Mouse (Mus musculus): Measurements from ENCODE around the gene Znrf1. TPM values are rescaled to one million over a fixed set of nuclear protein-coding genes. Genes with fewer than 3 reads are reported as not detected.
A peak's percentile ranks its signal among the peaks of the same experiment; 100 is the strongest.
"Not testable (repeated sequence)": the region's sequence is repeated elsewhere in the genome, so short reads cannot be mapped to it uniquely, and the experiment has no call there.

The Znrf1 gene
- polyA plus RNA-seq, 1 experiment from 2014 or later = 11.0 TPM

DNA sequence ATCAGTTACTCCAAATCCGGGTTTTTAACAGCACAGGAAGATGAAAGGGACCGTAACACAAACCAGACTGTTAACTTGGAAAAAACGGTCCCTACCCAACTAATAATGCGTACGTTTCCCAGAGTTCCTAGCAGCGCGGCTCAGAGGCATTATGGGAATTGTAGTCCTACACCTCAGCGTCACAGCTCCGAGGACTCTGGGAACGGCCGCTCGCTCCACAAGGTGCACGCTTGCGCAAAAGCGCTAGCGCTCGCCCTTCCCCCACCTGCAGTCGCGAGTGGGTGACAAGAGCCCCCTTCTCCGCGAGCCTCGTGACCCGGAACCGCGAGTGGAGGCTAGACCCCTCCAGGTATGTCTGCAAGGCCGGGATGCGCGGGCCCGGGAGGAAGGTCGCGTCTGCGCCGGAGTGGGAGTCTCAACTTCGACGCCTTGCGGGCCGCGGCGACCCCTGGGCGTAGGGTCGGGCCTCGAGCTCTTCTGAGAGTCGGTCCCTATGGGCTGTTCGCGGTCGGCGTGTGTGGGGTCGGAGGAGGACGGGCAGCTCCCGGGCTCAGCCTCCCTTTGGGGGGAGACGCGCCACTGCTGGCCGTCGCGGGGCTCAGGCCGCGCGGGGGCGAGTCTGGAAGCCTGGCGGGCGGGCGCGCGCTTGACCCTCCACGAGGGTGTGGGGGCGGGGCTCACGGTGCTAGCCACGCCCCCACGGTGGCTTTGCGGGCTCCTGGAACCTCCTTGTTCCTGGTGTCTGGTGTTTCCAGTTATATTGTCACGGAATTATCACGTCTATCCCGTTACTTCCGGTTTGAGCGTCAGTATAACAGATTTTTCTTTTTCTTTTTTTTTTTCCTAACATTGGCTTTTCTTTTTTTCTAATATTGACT lies 107.6 kb downstream of the Znrf1 start, which contains the start of gene Zfp1:
Gene Zfp1, plus strand, starts transcription at position 138 of the 878 bp plus-strand sequence.
- peak within 1 kb of the TSS; percentile 99 for H3K27ac ChIP-seq (ENCODE audit: low read length)
- ATAC-seq = peak; percentile 96
- no peaks in the 10 kb centered on the region for H3K27me3 ChIP-seq (replicated peaks; ENCODE audit: control insufficient read depth, insufficient read depth, low read length)
- H3K4me2 ChIP-seq (ENCODE audit: low read depth, low read length) = peak within 1 kb of the TSS; percentile 63
- 0 out of 2 replicates have a peak, but pooled peaks cover 3% of the 10 kb centered on the region for H3K4me1 ChIP-seq (ENCODE audit: control insufficient read depth, insufficient read depth, low read length)
- peak within 1 kb of the TSS; percentile 99 for H3K9ac ChIP-seq (ENCODE audit: low read depth, low read length)
- no peaks in the 10 kb centered on the region for H3K9me3 ChIP-seq (ENCODE audit: control insufficient read depth, low read length)
- no peaks in the 10 kb centered on the region for H3K36me3 ChIP-seq (ENCODE audit: control insufficient read depth, insufficient read depth, low read length)
- 1% methylated on average over 72 of the region's 75 CpGs for WGBS
- peak within 1 kb of the TSS; percentile 85 for H3K4me3 ChIP-seq (ENCODE audit: low read length)

- Histone ChIP-seq H3K27ac (ENCODE audit: low read length) (peak overlapping the region; percentile 83), H3K4me3 (ENCODE audit: low read length) (peak overlapping the region; percentile 85), H3K4me2 (ENCODE audit: low read depth, low read length) (peak overlapping the region; percentile 63), H3K9ac (ENCODE audit: low read depth, low read length) (peak overlapping the region; percentile 99)
- 55% methylated on average over 12 of the region's 12 CpGs for WGBS
- not testable (repeated sequence) for H3K9me3 ChIP-seq (ENCODE audit: control insufficient read depth, low read length); H3K36me3 ChIP-seq (ENCODE audit: control insufficient read depth, insufficient read depth, low read length); ATAC-seq; H3K27me3 ChIP-seq (replicated peaks; ENCODE audit: control insufficient read depth, insufficient read depth, low read length); H3K4me1 ChIP-seq (ENCODE audit: control insufficient read depth, insufficient read depth, low read length)
These were observed 108.6 kb downstream of the Znrf1 start for GRCm38 (mm10) chr8:111644286-111645051.

DNA sequence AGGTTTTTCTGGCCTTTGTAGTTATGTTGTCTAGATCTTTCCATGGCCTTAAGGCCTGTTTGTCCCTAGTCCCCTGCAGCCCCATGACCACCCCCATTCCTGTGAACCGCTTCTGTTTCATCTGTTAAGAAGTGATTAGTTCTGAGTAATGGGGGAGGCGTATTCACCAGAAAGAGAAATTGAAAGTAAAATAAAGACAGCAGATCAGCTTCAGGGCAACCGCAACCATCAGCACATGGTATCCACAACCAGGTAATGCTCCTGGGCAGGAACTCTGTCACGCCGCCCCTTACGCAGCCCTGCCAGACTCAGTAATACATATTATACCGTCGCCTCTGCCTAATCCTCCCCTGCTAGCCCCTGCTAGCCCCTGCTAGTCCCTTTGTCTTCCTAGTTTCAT lies 109.8 kb downstream of the Znrf1 start:
- 95% methylated on average over 8 of the region's 8 CpGs for WGBS
- Histone ChIP-seq H3K4me3 (ENCODE audit: low read length) (no peak overlapping the region), H3K4me2 (ENCODE audit: low read depth, low read length) (no peak overlapping the region), H3K27ac (ENCODE audit: low read length) (no peak overlapping the region), H3K27me3 (replicated peaks; ENCODE audit: control insufficient read depth, insufficient read depth, low read length) (no peaks in the 10 kb centered on the region), H3K4me1 (ENCODE audit: control insufficient read depth, insufficient read depth, low read length) (0 out of 2 replicates have a peak, but pooled peaks cover 3% of the 10 kb centered on the region), H3K36me3 (ENCODE audit: control insufficient read depth, insufficient read depth, low read length) (no peaks in the 10 kb centered on the region), H3K9me3 (ENCODE audit: control insufficient read depth, low read length) (no peaks in the 10 kb centered on the region), H3K9ac (ENCODE audit: low read depth, low read length) (no peak overlapping the region)
- ATAC-seq = no peak

GRCm38 (mm10) chr8:111648834-111649233 lies 112.9 kb downstream of the Znrf1 start:
- WGBS = 60% methylated on average over 2 of the region's 2 CpGs
- no peak for ATAC-seq

GRCm38 (mm10) chr8:111650651-111651050 lies 114.8 kb downstream of the Znrf1 start:
- no peak for ATAC-seq
- H3K27me3 ChIP-seq (replicated peaks; ENCODE audit: control insufficient read depth, insufficient read depth, low read length) = no peaks in the 10 kb centered on the region
- no peaks in the 10 kb centered on the region for H3K36me3 ChIP-seq (ENCODE audit: control insufficient read depth, insufficient read depth, low read length)
- no peaks in the 10 kb centered on the region for H3K9me3 ChIP-seq (ENCODE audit: control insufficient read depth, low read length)
- 0 out of 2 replicates have a peak, but pooled peaks cover 3% of the 10 kb centered on the region for H3K4me1 ChIP-seq (ENCODE audit: control insufficient read depth, insufficient read depth, low read length)
- no peak overlapping the region for H3K27ac ChIP-seq (ENCODE audit: low read length)
- H3K9ac ChIP-seq (ENCODE audit: low read depth, low read length) = no peak overlapping the region
- H3K4me3 ChIP-seq (ENCODE audit: low read length) = no peak overlapping the region
- 87% methylated on average over 3 of the region's 3 CpGs for WGBS
- H3K4me2 ChIP-seq (ENCODE audit: low read depth, low read length) = no peak overlapping the region

More at GRCm38 (mm10) chr8:111648834-111649233, 112.9 kb downstream of the Znrf1 start:
- no peaks in the 10 kb centered on the region for H3K27me3 ChIP-seq (replicated peaks; ENCODE audit: control insufficient read depth, insufficient read depth, low read length)
- no peak overlapping the region for H3K4me3 ChIP-seq (ENCODE audit: low read length)
- H3K36me3 ChIP-seq (ENCODE audit: control insufficient read depth, insufficient read depth, low read length) = no peaks in the 10 kb centered on the region
- H3K27ac ChIP-seq (ENCODE audit: low read length) = no peak overlapping the region
- no peaks in the 10 kb centered on the region for H3K9me3 ChIP-seq (ENCODE audit: control insufficient read depth, low read length)
- 0 out of 2 replicates have a peak, but pooled peaks cover 3% of the 10 kb centered on the region for H3K4me1 ChIP-seq (ENCODE audit: control insufficient read depth, insufficient read depth, low read length)
- no peak overlapping the region for H3K4me2 ChIP-seq (ENCODE audit: low read depth, low read length)
- H3K9ac ChIP-seq (ENCODE audit: low read depth, low read length) = no peak overlapping the region

DNA sequence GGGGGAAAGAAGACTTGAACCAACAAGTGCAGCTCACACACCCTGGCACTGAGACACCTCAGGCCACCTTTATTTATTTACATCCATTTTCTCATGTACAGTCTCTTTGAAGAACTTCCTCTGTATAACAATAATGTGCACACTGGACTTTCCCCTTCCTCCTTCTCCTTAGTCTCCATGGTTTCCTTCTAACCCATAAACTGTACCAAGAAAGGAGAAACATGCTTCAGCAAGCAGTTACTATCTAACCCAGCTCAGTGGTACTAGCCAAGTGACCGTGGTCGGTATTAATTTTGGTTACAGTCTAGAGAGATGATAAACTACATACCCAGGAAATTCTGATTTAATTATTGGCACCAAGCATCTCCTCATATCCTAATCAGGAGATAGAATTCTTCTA lies 117.6 kb downstream of the Znrf1 start:
- H3K27ac ChIP-seq (ENCODE audit: low read length) = no peak overlapping the region
- H3K9me3 ChIP-seq (ENCODE audit: control insufficient read depth, low read length) = no peaks in the 10 kb centered on the region
- 96% methylated on average over 2 of the region's 2 CpGs for WGBS
- no peak overlapping the region for H3K4me3 ChIP-seq (ENCODE audit: low read length)
- H3K4me2 ChIP-seq (ENCODE audit: low read depth, low read length) = no peak overlapping the region
- H3K9ac ChIP-seq (ENCODE audit: low read depth, low read length) = no peak overlapping the region
- peaks cover 7% of the 10 kb centered on the region; the same call in 1 of the 2 replicates for H3K4me1 ChIP-seq (ENCODE audit: control insufficient read depth, insufficient read depth, low read length)
- no peak for ATAC-seq
- H3K27me3 ChIP-seq (replicated peaks; ENCODE audit: control insufficient read depth, insufficient read depth, low read length) = no peaks in the 10 kb centered on the region
- no peaks in the 10 kb centered on the region for H3K36me3 ChIP-seq (ENCODE audit: control insufficient read depth, insufficient read depth, low read length)

- H3K4me1 ChIP-seq (ENCODE audit: control insufficient read depth, insufficient read depth, low read length) = peaks cover 7% of the 10 kb centered on the region; the same call in 1 of the 2 replicates
- no peaks in the 10 kb centered on the region for H3K9me3 ChIP-seq (ENCODE audit: control insufficient read depth, low read length)
- H3K9ac ChIP-seq (ENCODE audit: low read depth, low read length) = no peak overlapping the region
- H3K4me3 ChIP-seq (ENCODE audit: low read length) = no peak overlapping the region
- H3K27me3 ChIP-seq (replicated peaks; ENCODE audit: control insufficient read depth, insufficient read depth, low read length) = no peaks in the 10 kb centered on the region
- 57% methylated on average over 1 of the region's 1 CpGs for WGBS
- H3K4me2 ChIP-seq (ENCODE audit: low read depth, low read length) = no peak overlapping the region
- H3K27ac ChIP-seq (ENCODE audit: low read length) = no peak overlapping the region
- ATAC-seq = no peak
- H3K36me3 ChIP-seq (ENCODE audit: control insufficient read depth, insufficient read depth, low read length) = peaks cover 3% of the 10 kb centered on the region; the same call in 1 of the 2 replicates
These were observed 121.5 kb downstream of the Znrf1 start for GRCm38 (mm10) chr8:111657312-111657854.

- Histone ChIP-seq H3K27me3 (replicated peaks; ENCODE audit: control insufficient read depth, insufficient read depth, low read length) (no peaks in the 10 kb centered on the region), H3K4me2 (ENCODE audit: low read depth, low read length) (no peak overlapping the region), H3K36me3 (ENCODE audit: control insufficient read depth, insufficient read depth, low read length) (peaks cover 3% of the 10 kb centered on the region; the same call in 1 of the 2 replicates), H3K4me3 (ENCODE audit: low read length) (no peak overlapping the region), H3K4me1 (ENCODE audit: control insufficient read depth, insufficient read depth, low read length) (peaks cover 7% of the 10 kb centered on the region; the same call in 1 of the 2 replicates), H3K9ac (ENCODE audit: low read depth, low read length) (no peak overlapping the region), H3K9me3 (ENCODE audit: control insufficient read depth, low read length) (no peaks in the 10 kb centered on the region), H3K27ac (ENCODE audit: low read length) (no peak overlapping the region; the same call in 1 of the 2 replicates)
- ATAC-seq = peak; percentile 73
- WGBS = 58% methylated on average over 6 of the region's 6 CpGs
These were observed 123.0 kb downstream of the Znrf1 start for GRCm38 (mm10) chr8:111658819-111659423.

Measured in intestine, embryonic 16.5 days (tissue).